Mouse (Mus musculus): Measurements from ENCODE around the gene B3galt2. TPM values are rescaled to one million over a fixed set of nuclear protein-coding genes. Genes with fewer than 3 reads are reported as not detected.
"Not testable (repeated sequence)": the region's sequence is repeated elsewhere in the genome, so short reads cannot be mapped to it uniquely, and the experiment has no call there.

Gene B3galt2
- polyA plus RNA-seq, 1 experiment from 2014 or later = 5.9 TPM

DNA sequence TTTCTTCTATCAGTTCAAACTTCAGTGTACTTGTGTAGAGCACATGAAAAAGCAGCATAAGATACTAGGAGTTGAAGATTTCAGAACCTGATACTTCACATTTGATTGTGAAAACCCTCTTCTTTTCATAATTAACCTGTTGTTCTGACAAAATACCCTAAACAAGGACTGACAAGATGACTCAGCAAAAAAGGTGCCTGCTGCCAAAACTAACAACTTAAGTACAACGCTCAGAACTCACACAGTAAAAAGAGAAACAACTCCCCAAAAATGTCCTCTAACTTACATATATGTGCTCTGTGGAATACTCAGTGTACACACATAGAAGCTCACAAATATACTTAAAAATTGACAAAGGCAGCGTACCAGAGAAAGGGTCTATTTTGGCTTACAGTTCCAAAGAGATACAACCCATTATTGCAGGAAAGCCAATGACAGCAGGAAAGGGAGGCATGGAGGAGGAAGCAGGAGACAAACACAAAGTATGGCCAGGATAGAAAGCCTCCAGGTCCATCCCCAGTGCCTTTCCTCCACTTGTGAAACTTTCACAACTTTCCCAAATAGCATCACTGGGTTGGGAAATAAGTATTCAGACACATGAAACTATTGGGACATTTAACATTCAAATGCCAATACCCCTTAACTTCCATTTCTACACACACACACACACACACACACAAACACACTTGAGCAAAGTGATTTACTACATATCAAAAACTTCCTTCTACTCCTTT is 7.4 kb upstream of the B3galt2 start:
- ATAC-seq = no peak
- Histone ChIP-seq H3K36me3 (ENCODE audit: control insufficient read depth, insufficient read depth, low read length) (no peaks in the 10 kb centered on the region), H3K27ac (ENCODE audit: low read depth, low read length) (no peak overlapping the region), H3K4me2 (ENCODE audit: low read length) (no peak overlapping the region), H3K27me3 (replicated peaks; ENCODE audit: control insufficient read depth, insufficient read depth, low read length) (no peaks in the 10 kb centered on the region), H3K4me3 (ENCODE audit: low read depth, low read length) (no peak overlapping the region), H3K4me1 (ENCODE audit: control insufficient read depth, insufficient read depth, low read length) (no peaks in the 10 kb centered on the region), H3K9me3 (replicated peaks; ENCODE audit: control insufficient read depth, low read length) (no peaks in the 10 kb centered on the region), H3K9ac (ENCODE audit: low read length) (no peak overlapping the region)
- no peak for DNase-seq (ENCODE audit: low spot score)
- 88% methylated on average over 2 of the region's 2 CpGs for WGBS

DNA sequence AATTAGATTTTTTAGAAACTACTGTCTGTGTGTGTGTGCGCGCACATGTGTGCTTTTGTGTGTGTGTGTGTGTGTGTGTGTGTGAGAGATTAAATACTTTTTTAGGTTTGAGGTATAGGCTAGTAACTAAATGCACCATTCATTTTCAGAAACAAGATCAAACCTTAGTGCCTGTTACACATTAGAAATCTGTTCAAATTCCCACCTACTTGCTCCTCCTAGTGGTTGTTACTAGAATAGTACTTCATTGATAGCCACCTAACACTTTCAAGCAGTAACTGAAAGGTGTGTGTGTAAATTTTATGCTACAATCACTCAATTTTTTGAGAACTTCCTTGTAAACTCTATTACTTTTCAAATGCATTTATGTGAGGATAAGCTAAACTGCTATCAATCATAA is 3.8 kb downstream of the B3galt2 start:
- no peak overlapping the region for H3K9ac ChIP-seq (ENCODE audit: low read length)
- H3K4me1 ChIP-seq (ENCODE audit: control insufficient read depth, insufficient read depth, low read length) = peaks cover 4% of the 10 kb centered on the region; the same call in 1 of the 2 replicates
- H3K27ac ChIP-seq (ENCODE audit: low read depth, low read length) = no peak overlapping the region
- ATAC-seq = peak; percentile 43
- WGBS = 99% methylated on average over 2 of the region's 2 CpGs
- peaks cover 6% of the 10 kb centered on the region for H3K36me3 ChIP-seq (ENCODE audit: control insufficient read depth, insufficient read depth, low read length)
- H3K4me3 ChIP-seq (ENCODE audit: low read depth, low read length) = 0 out of 2 replicates have a peak overlapping the region, but pooled peaks have one; percentile 15
- H3K4me2 ChIP-seq (ENCODE audit: low read length) = peak overlapping the region; percentile 30; the same call in 1 of the 2 replicates
- H3K9me3 ChIP-seq (replicated peaks; ENCODE audit: control insufficient read depth, low read length) = no peaks in the 10 kb centered on the region
- peak; percentile 89 for DNase-seq (ENCODE audit: low spot score)
- no peaks in the 10 kb centered on the region for H3K27me3 ChIP-seq (replicated peaks; ENCODE audit: control insufficient read depth, insufficient read depth, low read length)

DNA sequence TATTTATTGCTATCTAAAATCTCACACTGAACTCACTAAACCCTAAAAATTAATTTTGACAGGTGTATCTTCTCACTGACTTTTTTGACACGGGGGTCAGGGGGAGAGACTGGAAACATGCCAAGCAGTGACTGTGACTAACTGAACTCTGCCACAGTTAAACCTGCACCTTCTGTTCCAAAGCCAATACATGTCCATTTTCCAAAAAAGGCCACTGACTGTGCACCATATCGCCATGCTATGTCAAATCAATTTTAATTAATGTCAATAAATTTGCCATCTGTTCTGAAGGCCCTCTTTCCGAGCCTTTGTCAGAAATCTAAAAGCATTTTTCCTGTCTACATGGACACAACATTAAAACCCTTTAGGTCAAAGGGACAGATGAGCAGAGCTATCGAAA is 4.9 kb downstream of the B3galt2 start:
- peaks cover 11% of the 10 kb centered on the region for H3K36me3 ChIP-seq (ENCODE audit: control insufficient read depth, insufficient read depth, low read length)
- no peaks in the 10 kb centered on the region for H3K27me3 ChIP-seq (replicated peaks; ENCODE audit: control insufficient read depth, insufficient read depth, low read length)
- ATAC-seq (no peak), DNase-seq (ENCODE audit: low spot score) (no peak)
- no peak overlapping the region for H3K9ac ChIP-seq (ENCODE audit: low read length)
- H3K9me3 ChIP-seq (replicated peaks; ENCODE audit: control insufficient read depth, low read length) = no peaks in the 10 kb centered on the region
- WGBS = 67% methylated on average over 4 of the region's 4 CpGs
- peaks cover 4% of the 10 kb centered on the region; the same call in 1 of the 2 replicates for H3K4me1 ChIP-seq (ENCODE audit: control insufficient read depth, insufficient read depth, low read length)
- peak overlapping the region; percentile 20; the same call in 1 of the 2 replicates for H3K4me2 ChIP-seq (ENCODE audit: low read length)
- H3K27ac ChIP-seq (ENCODE audit: low read depth, low read length) = no peak overlapping the region
- H3K4me3 ChIP-seq (ENCODE audit: low read depth, low read length) = no peak overlapping the region

DNA sequence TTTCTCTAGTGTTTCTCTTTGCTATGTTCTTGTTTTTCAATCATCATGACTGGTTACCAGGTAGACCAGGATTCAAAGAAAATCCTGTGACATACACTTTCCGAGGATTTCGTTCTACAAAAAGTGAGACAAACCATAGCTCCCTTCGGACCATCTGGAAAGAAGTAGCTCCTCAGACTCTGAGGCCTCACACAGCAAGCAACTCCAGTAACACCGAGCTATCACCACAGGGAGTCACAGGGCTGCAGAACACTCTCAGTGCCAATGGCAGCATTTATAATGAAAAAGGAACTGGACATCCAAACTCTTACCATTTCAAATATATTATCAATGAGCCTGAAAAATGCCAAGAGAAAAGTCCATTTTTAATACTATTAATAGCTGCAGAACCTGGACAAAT is 5.8 kb downstream of the B3galt2 start:
- no peak overlapping the region for H3K27ac ChIP-seq (ENCODE audit: low read depth, low read length)
- H3K4me1 ChIP-seq (ENCODE audit: control insufficient read depth, insufficient read depth, low read length) = peaks cover 4% of the 10 kb centered on the region; the same call in 1 of the 2 replicates
- H3K9ac ChIP-seq (ENCODE audit: low read length) = no peak overlapping the region
- H3K9me3 ChIP-seq (replicated peaks; ENCODE audit: control insufficient read depth, low read length) = no peaks in the 10 kb centered on the region
- H3K27me3 ChIP-seq (replicated peaks; ENCODE audit: control insufficient read depth, insufficient read depth, low read length) = no peaks in the 10 kb centered on the region
- H3K4me2 ChIP-seq (ENCODE audit: low read length) = no peak overlapping the region
- H3K4me3 ChIP-seq (ENCODE audit: low read depth, low read length) = no peak overlapping the region
- no peak for DNase-seq (ENCODE audit: low spot score)
- ATAC-seq = no peak
- peaks cover 13% of the 10 kb centered on the region for H3K36me3 ChIP-seq (ENCODE audit: control insufficient read depth, insufficient read depth, low read length)
- WGBS = 85% methylated on average over 4 of the region's 4 CpGs

DNA sequence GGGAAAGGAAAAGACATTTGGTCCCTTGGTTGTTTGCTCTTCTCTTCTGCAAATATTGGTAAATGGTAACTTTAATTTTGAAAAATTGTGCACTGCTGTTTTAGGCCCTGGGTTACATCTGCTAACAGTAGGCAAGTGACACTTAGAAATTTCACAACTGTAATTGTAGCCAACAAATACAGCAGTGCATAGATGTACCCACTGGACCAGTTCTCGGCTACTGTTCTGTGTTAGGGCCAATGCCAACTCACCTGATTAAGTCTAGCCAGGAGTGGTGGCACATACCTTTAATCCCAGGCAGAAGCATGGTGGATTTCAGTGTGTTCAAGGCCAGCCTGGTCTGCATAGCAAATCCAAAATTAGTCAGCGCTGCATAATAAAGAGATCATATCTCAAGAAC is 9.9 kb downstream of the B3galt2 start:
- 93% methylated on average over 2 of the region's 2 CpGs for WGBS
- no peak for ATAC-seq

DNA sequence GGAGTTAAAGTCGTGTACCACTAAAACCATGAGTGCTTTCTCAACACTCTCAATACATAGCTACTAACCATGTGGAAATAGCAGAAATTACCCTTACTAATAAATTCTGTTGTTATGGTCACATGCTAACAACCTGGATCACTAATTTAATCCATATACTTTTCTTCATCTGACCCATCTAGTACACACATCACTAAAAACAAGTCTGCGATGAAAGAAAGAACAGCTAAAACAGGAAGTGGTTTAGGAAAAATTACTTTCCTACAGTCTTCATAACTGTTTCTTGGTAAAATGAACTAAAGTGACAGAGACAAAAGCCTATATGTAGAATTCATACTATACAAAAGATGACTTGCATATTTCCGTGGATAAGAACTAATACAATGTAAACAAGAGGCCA is 13.2 kb downstream of the B3galt2 start:
- 94% methylated on average over 3 of the region's 3 CpGs for WGBS
- DNase-seq (ENCODE audit: low spot score) (no peak), ATAC-seq (no peak)
- H3K9me3 ChIP-seq (replicated peaks; ENCODE audit: control insufficient read depth, low read length) = no peaks in the 10 kb centered on the region
- no peak overlapping the region for H3K4me3 ChIP-seq (ENCODE audit: low read depth, low read length)
- no peaks in the 10 kb centered on the region for H3K4me1 ChIP-seq (ENCODE audit: control insufficient read depth, insufficient read depth, low read length)
- peaks cover 12% of the 10 kb centered on the region; the same call in 1 of the 2 replicates for H3K36me3 ChIP-seq (ENCODE audit: control insufficient read depth, insufficient read depth, low read length)
- no peak overlapping the region for H3K9ac ChIP-seq (ENCODE audit: low read length)
- no peak overlapping the region for H3K4me2 ChIP-seq (ENCODE audit: low read length)
- H3K27ac ChIP-seq (ENCODE audit: low read depth, low read length) = no peak overlapping the region
- no peaks in the 10 kb centered on the region for H3K27me3 ChIP-seq (replicated peaks; ENCODE audit: control insufficient read depth, insufficient read depth, low read length)

More for the DNA sequence above, 9.9 kb downstream of the B3galt2 start:
- H3K27ac ChIP-seq (ENCODE audit: low read depth, low read length) = no peak overlapping the region
- no peak overlapping the region for H3K9ac ChIP-seq (ENCODE audit: low read length)
- DNase-seq (ENCODE audit: low spot score) = no peak
- H3K27me3 ChIP-seq (replicated peaks; ENCODE audit: control insufficient read depth, insufficient read depth, low read length) = no peaks in the 10 kb centered on the region
- H3K36me3 ChIP-seq (ENCODE audit: control insufficient read depth, insufficient read depth, low read length) = peaks cover 18% of the 10 kb centered on the region
- H3K4me3 ChIP-seq (ENCODE audit: low read depth, low read length) = no peak overlapping the region
- peaks cover 4% of the 10 kb centered on the region; the same call in 1 of the 2 replicates for H3K4me1 ChIP-seq (ENCODE audit: control insufficient read depth, insufficient read depth, low read length)
- no peak overlapping the region for H3K4me2 ChIP-seq (ENCODE audit: low read length)
- no peaks in the 10 kb centered on the region for H3K9me3 ChIP-seq (replicated peaks; ENCODE audit: control insufficient read depth, low read length)

DNA sequence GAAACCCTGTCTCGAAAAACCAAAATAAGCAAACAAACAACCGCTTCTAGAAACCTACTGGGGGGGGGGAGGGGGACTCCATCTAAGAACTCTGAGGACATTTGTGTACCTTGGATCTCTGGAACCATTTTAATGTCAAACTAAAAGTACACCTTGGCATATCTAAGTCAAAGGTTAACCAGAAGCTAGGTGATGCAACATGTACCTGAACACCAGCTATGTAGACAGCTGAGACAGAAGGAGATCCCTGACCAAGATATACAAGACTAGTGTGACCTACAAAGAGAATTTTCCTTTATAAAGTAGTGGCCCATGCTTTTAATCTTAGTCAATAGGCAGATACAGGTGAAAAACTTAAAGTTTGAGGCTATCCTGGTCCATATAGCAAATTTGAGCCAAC is 22.7 kb downstream of the B3galt2 start:
- no peak overlapping the region for H3K9ac ChIP-seq (ENCODE audit: low read length)
- ATAC-seq (no peak), DNase-seq (ENCODE audit: low spot score) (no peak)
- no peak overlapping the region for H3K4me2 ChIP-seq (ENCODE audit: low read length)
- WGBS = 94% methylated on average over 2 of the region's 2 CpGs
- H3K27me3 ChIP-seq (replicated peaks; ENCODE audit: control insufficient read depth, insufficient read depth, low read length) = no peaks in the 10 kb centered on the region
- no peak overlapping the region for H3K4me3 ChIP-seq (ENCODE audit: low read depth, low read length)
- H3K36me3 ChIP-seq (ENCODE audit: control insufficient read depth, insufficient read depth, low read length) = peaks cover 3% of the 10 kb centered on the region
- no peaks in the 10 kb centered on the region for H3K9me3 ChIP-seq (replicated peaks; ENCODE audit: control insufficient read depth, low read length)
- no peak overlapping the region for H3K27ac ChIP-seq (ENCODE audit: low read depth, low read length)
- no peaks in the 10 kb centered on the region for H3K4me1 ChIP-seq (ENCODE audit: control insufficient read depth, insufficient read depth, low read length)

DNA sequence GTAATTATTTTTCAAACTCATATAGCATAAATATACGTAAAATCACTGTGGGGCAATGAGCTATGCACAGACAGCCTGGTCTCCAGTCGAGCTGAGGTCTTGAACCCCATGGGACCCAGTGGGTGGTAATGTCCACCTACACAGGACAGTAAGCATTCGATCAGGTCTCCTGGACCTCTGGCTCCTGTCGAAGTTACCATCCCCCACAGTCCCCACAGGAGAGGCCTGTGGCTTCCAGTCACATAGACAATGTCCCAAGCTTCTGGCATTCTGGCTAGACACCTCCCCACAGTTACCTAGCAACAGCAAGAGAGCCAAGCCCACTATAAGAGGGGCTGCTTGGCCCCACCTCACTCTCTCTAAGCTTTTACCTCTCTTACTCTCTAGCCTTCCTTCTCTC is 24.3 kb downstream of the B3galt2 start:
- not testable (repeated sequence) for H3K27me3 ChIP-seq (replicated peaks; ENCODE audit: control insufficient read depth, insufficient read depth, low read length); H3K36me3 ChIP-seq (ENCODE audit: control insufficient read depth, insufficient read depth, low read length); H3K4me1 ChIP-seq (ENCODE audit: control insufficient read depth, insufficient read depth, low read length); ATAC-seq; H3K27ac ChIP-seq (ENCODE audit: low read depth, low read length); DNase-seq (ENCODE audit: low spot score); H3K4me3 ChIP-seq (ENCODE audit: low read depth, low read length); H3K4me2 ChIP-seq (ENCODE audit: low read length); H3K9me3 ChIP-seq (replicated peaks; ENCODE audit: control insufficient read depth, low read length); H3K9ac ChIP-seq (ENCODE audit: low read length)
- WGBS = 91% methylated on average over 4 of the region's 4 CpGs

DNA sequence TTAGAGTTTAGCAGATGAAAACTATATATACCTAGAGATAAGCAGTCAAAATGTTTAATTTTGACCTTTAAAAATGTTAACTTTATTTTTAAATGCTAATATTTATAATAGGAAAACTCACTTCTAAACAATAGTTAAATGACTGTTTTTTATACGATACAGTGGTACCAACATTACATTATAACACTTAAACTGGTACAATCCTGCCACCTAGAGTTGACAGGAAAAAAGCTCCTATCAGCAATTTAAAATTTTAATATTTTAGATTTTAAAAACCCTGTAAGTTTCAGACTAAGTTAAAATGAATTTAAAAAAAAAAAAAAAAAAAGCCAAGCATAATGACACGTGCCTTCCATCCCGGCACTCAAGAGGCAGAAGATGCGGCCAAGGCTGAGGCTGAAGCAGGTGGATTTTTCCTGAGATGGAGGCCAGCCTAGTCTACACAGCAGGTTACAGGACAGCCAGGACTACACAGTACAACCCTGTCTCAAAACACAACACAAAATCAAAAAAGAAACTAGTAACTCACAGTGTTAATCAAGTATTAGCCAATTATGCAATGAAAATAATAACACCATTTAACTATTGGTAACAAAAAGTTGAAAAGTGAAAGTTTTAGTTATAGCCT is 35.4 kb downstream of the B3galt2 start:
- H3K4me1 ChIP-seq (ENCODE audit: control insufficient read depth, insufficient read depth, low read length) = no peaks in the 10 kb centered on the region
- no peak overlapping the region for H3K4me2 ChIP-seq (ENCODE audit: low read length)
- H3K9ac ChIP-seq (ENCODE audit: low read length) = no peak overlapping the region
- H3K27me3 ChIP-seq (replicated peaks; ENCODE audit: control insufficient read depth, insufficient read depth, low read length) = no peaks in the 10 kb centered on the region
- no peak overlapping the region for H3K27ac ChIP-seq (ENCODE audit: low read depth, low read length)
- H3K9me3 ChIP-seq (replicated peaks; ENCODE audit: control insufficient read depth, low read length) = no peaks in the 10 kb centered on the region
- H3K4me3 ChIP-seq (ENCODE audit: low read depth, low read length) = no peak overlapping the region
- H3K36me3 ChIP-seq (ENCODE audit: control insufficient read depth, insufficient read depth, low read length) = peaks cover 32% of the 10 kb centered on the region
- ATAC-seq (peak; percentile 52; the same call in 1 of the 2 replicates), DNase-seq (ENCODE audit: low spot score) (peak; percentile 61)
- 88% methylated on average over 4 of the region's 4 CpGs for WGBS
